Mouse (Mus musculus) stomach, postnatal 0 days (tissue): ENCODE data around the gene Nfxl1.

ENCODE experiments used
- CTCF ChIP-seq: IDR thresholded peaks from 2 replicates; pipeline ENCODE4 v1.5.1; 2016; ENCODE audit warnings: antibody characterized with exemption, low read depth, mild to moderate bottlenecking, moderate library complexity
- EP300 ChIP-seq: optimal IDR thresholded peaks from 2 replicates; pipeline ENCODE3; 2016; ENCODE audit warnings: antibody characterized with exemption

DNA sequence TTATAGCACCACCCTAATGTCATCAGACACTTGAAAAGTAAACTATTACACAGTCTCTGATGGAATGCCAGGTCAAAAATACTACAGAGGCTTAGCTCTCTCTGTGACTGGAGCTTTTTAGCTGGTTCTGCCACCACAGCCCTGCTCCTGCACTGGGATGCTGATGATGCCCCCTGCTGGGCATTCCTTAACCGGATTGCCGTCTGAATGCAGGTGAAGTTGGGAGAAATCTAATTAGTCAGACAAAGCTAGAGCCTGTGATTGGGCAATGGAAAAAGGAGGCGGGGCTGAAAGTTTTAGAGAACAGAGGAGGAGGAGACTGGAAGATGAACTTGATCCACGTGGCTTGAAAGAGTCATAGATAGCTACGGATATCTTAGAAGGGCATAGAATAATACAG is 41.5 kb upstream of the Nfxl1 start:
- TF ChIP-seq EP300 (no peak), CTCF (peak; percentile 78)
